Mouse (Mus musculus) 3134 (cell line): ENCODE results near the gene Kalrn.

ENCODE experiments used
- DNase-seq: peaks from one replicate; pipeline ENCODE4 v3.0.0-alpha.2; 2011; ENCODE audit warnings: low spot score; ENCODE audit not compliant: insufficient read length; ENCODE audit errors: extremely low read depth

Kalrn gene

GRCm38 (mm10) chr16:34508125-34508524, 65.2 kb downstream of the Kalrn start:
- DNase-seq, result no peak

- DNase-seq, result no peak
Measured at GRCm38 (mm10) chr16:34506048-34506447, 67.3 kb downstream of the Kalrn start.

- DNase-seq, result no peak
Measured at GRCm38 (mm10) chr16:34504250-34504649, 69.1 kb downstream of the Kalrn start.

- no peak for DNase-seq
Measured at GRCm38 (mm10) chr16:34502110-34502509, 71.2 kb downstream of the Kalrn start.

- DNase-seq, result no peak
Measured at GRCm38 (mm10) chr16:34494741-34495140, 78.6 kb downstream of the Kalrn start.

- no peak for DNase-seq
Measured at GRCm38 (mm10) chr16:34493914-34494313, 79.4 kb downstream of the Kalrn start.

GRCm38 (mm10) chr16:34491225-34491624, 82.1 kb downstream of the Kalrn start:
- DNase-seq, result no peak

GRCm38 (mm10) chr16:34490506-34490905, 82.8 kb downstream of the Kalrn start:
- peak; percentile 78 for DNase-seq

- peak; percentile 54 for DNase-seq
Measured at GRCm38 (mm10) chr16:34489805-34490325, 83.5 kb downstream of the Kalrn start.

- no peak for DNase-seq
Measured at GRCm38 (mm10) chr16:34487823-34488222, 85.5 kb downstream of the Kalrn start.

GRCm38 (mm10) chr16:34487268-34487667, 86.1 kb downstream of the Kalrn start:
- DNase-seq, result no peak

GRCm38 (mm10) chr16:34485483-34485882, 87.8 kb downstream of the Kalrn start:
- no peak for DNase-seq

GRCm38 (mm10) chr16:34484921-34485320, 88.4 kb downstream of the Kalrn start:
- DNase-seq, result peak; percentile 23

GRCm38 (mm10) chr16:34484213-34484612, 89.1 kb downstream of the Kalrn start:
- no peak for DNase-seq

- DNase-seq, result no peak
Measured at GRCm38 (mm10) chr16:34483716-34484115, 89.6 kb downstream of the Kalrn start.

GRCm38 (mm10) chr16:34474741-34475140, 98.6 kb downstream of the Kalrn start:
- DNase-seq, result no peak

GRCm38 (mm10) chr16:34473891-34474290, 99.4 kb downstream of the Kalrn start:
- no peak for DNase-seq

GRCm38 (mm10) chr16:34471441-34471840, 101.9 kb downstream of the Kalrn start:
- no peak for DNase-seq

GRCm38 (mm10) chr16:34470343-34470742, 103.0 kb downstream of the Kalrn start:
- DNase-seq, result no peak

- no peak for DNase-seq
Measured at GRCm38 (mm10) chr16:34469277-34469868, 104.0 kb downstream of the Kalrn start.

GRCm38 (mm10) chr16:34466649-34467048, 106.7 kb downstream of the Kalrn start:
- no peak for DNase-seq

GRCm38 (mm10) chr16:34456314-34456713, 117.0 kb downstream of the Kalrn start:
- DNase-seq, result no peak

GRCm38 (mm10) chr16:34445666-34446065, 127.7 kb downstream of the Kalrn start:
- no peak for DNase-seq
